Mouse (Mus musculus): ENCODE measurements around the gene Sipa1l2.

GRCm38 (mm10) chr8:125431321-125431720, 138.3 kb downstream of the Sipa1l2 start:
- no peak for TF ChIP-seq CTCF (conservative IDR thresholded peaks at IDR 0.05; ENCODE audit: insufficient read depth, insufficient read length, low read depth, low read length)
- no peak for TF ChIP-seq POLR2A (IDR thresholded peaks at IDR 0.05; ENCODE audit: low read depth, low read length)
